Mouse (Mus musculus) lung, postnatal 4 days (tissue): Measurements from ENCODE around the gene Hs2st1.

Source experiments
- DNase-seq, 2 experiments: peaks; one replicate each; pipeline ENCODE4 v3.0.0; 2021

Hs2st1 gene

DNA sequence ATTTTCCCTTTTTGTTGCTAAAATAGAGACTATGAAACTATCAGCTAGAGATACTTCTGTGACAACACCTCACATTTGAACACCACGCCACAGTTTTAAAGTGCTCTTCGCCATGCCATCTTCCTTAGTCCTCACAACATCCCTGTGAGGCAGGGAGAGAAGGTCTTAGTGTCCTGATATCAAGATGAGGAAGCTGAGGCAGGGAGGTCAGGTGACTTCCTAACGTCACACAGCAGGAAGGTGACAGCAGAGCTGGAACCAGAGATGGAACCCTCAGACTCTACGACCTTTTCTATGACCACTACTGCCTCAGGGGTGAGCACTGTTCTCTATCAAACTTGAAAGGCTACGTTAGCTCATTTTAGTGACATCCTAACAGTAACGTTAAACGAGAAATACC is 136.9 kb downstream of the Hs2st1 start:
- DNase-seq, result no peak

- no peak for DNase-seq
Observed at GRCm38 (mm10) chr3:144432143-144432577, 137.8 kb downstream of the Hs2st1 start.

GRCm38 (mm10) chr3:144428514-144429431 is 141.2 kb downstream of the Hs2st1 start:
- peak in 1 of 2 experiments; percentile 48 for DNase-seq

DNA sequence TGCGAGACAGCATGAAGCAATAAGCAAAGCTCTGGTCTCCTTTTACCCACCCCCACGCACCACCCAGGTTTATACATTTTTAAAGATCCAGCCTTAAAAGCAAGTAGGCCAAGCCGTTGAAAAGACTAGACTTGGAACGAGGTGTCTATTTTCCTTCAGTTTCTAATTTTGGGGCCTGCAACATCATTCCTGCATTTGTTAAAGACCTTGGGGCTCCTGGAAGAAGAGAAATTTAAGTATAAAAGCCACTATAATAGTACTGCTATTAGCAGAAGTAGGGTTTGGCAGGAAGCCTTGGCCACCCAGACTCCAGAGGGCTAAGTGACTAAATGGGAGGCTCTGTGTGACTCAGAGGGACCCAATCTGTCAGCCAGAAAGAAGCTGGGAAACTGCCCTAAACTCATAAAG is 144.9 kb downstream of the Hs2st1 start:
- peak; percentile 26 to 32 for DNase-seq

GRCm38 (mm10) chr3:144421404-144422180 is 148.4 kb downstream of the Hs2st1 start:
- DNase-seq, result no peak

DNA sequence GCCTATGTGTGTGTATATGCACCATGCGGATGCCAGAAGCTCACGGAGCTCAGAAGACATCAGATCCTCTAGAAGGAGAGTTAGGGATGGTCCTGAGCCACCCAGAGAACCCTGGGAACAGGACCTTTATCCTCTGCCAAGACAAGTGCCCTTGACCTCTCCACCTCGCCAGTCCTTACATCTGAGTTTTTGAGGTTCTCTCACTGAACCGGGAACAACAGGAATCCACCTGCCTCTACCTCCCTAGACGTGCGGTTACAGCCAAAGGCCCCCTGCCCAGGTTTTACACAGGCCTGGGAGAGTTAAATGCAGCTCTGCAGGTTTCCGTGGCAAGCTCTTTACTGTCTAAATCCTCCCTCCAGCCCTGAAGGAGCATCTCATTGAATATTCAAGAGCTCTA is 156.2 kb downstream of the Hs2st1 start:
- no peak for DNase-seq

- no peak for DNase-seq
Observed at GRCm38 (mm10) chr3:144412538-144413272, 157.3 kb downstream of the Hs2st1 start.

DNA sequence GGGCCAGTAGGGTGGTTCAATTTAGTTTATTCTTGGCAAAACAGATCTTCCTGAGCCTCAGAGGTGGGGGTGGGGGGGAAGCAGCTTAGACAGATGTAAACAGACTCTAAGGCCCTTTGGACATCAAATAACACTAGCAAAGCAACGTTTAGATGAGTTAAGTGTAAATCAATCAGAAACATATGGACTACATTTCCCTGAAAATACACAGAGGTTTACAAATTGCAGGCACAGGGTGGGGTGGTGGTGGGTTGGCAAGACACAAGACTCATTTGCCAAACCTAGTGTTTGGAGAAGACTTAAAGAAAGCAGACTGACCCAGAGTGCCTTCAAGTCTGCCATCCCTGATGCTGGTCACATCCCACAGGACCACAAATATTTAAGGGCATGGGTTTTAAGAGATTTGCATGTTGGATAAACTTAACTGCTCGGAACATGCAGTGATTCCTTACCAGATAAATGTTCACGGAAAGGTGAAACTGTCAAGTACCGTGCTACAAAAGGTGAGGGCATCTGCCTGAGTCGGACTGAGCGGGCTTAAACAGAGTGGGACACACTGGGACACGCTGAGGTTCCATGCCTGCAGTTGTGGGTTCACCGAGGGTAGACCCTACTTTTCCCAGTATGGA is 158.2 kb downstream of the Hs2st1 start:
- DNase-seq, result no peak

DNA sequence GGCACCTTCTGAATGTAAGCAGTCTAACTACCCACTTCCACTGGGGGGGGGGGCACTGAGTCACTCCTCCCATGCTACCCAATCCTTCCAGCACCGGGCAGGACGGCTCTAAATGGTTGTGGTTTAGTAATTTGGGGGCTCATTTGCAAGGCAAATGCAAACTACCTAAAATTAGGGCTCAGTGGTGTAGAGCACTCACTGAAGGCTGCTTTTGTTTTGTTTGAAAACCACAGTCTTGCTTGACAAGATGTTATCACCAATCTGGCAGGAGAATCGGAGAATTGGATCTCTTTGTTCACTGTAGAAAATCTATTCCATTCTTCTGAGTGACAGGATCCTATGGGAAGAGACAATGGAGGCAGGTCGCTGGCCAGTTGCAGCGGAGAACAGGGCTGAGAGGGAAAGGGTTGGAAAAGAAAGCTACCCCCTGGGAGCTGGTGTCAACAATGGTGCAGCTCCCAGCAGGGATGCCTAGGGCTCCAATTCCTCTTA is 158.9 kb downstream of the Hs2st1 start:
- no peak for DNase-seq

GRCm38 (mm10) chr3:144408953-144409352 is 161.0 kb downstream of the Hs2st1 start:
- DNase-seq, result no peak

DNA sequence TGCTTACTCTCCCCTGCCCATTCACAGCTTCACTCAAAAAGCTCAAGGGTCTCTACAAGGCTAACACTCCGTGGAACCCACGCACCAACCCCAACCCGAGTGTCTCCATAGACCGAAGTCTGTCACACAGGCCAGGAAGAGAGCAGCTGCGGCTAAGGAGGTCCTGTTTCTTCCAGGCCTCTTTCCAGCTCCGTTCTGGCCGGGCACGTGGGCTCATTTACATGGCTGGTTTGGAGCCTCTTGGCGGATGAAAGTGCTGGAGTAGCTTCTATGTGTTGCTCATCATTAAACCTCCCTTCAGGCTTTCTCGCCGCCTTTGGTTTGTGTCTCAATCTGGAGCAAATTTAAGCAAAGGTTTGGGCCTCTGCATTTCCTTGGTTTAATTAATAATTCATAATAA is 164.7 kb downstream of the Hs2st1 start:
- DNase-seq, result no peak

DNA sequence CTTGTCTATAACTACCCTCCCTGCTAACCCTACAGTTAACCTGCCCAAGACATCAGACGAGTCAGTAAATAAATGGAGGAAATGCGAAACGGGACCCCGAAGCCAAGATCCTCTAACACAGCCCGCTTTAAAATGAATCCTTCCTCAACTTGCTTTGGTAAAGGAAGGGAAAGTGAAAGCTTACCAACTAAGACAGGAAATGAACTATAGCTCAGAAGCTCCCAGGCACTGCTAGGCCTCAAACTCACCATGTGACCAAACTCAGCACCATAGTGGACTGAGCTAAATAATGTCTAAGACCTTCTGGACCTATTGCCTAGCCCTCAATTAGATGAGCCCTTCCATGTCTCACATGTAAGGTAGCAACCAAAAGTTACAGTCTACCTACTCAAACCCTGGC is 168.7 kb downstream of the Hs2st1 start:
- DNase-seq, result no peak

- no peak for DNase-seq
Observed at GRCm38 (mm10) chr3:144400870-144401269, 169.1 kb downstream of the Hs2st1 start.

GRCm38 (mm10) chr3:144400374-144400773 is 169.6 kb downstream of the Hs2st1 start:
- DNase-seq, result no peak

GRCm38 (mm10) chr3:144399358-144400096 is 170.5 kb downstream of the Hs2st1 start:
- peak; percentile 83 to 89 for DNase-seq

DNA sequence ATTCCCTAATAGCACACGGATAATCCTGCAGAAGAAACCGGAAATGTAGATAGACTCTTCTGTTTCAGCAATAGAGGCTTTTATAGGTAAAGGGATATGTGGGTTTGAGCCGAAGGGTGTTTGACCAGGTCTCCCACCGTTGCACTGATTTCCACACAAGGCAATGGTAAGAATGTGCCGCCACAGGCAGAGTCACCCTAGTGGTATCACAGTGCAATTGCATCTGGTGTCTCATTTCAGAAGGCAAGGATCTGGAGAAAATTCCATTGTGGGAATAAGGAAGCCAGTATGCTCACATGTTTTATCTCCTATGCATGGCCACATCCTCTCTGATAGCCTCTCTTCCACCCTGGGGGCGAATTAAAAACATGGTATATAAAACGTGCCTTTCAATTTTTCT is 171.8 kb downstream of the Hs2st1 start:
- DNase-seq, result no peak

GRCm38 (mm10) chr3:144396478-144396877 is 173.5 kb downstream of the Hs2st1 start:
- no peak for DNase-seq

DNA sequence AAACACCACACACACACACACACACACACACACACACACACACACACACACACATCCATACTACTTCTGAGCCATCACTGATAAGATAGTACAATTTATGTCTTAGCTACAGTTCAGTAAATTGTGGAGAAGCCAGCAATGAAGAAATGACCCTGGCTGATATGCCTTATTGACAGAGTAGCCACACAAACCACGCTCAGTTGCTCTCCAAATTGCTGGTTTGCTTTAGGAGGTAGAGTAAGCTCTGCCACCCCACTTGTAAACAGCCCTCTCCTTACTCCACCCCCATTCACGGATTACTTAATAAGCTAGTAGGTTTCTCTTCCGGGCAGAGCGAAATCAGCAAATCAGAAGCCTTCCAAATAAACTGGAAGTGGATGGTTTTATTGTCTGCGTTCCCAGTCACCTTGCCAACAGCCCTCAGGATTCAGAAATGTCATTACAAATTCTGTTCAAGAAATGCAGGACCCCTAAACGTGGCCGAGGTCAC is 175.5 kb downstream of the Hs2st1 start:
- DNase-seq, result no peak

DNA sequence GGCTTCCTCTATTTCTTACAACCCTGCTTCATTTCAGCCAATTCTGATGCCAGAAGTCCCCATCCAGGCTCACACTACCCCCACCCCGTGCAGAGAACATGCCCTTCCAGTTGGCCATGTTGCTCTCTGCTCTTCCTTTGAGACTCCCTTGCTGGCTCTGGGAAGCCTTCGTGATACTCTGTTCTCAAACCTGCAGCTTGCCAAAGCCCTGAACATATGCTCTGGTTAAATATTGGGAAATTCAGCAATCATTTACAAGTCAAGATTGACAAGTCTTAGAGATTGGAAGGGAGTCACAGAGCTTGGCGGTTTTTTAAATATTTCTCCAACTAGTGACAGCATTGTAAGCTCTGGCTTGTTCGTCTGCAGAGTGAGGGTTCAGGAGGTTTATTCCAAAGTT is 183.5 kb downstream of the Hs2st1 start:
- no peak for DNase-seq

DNA sequence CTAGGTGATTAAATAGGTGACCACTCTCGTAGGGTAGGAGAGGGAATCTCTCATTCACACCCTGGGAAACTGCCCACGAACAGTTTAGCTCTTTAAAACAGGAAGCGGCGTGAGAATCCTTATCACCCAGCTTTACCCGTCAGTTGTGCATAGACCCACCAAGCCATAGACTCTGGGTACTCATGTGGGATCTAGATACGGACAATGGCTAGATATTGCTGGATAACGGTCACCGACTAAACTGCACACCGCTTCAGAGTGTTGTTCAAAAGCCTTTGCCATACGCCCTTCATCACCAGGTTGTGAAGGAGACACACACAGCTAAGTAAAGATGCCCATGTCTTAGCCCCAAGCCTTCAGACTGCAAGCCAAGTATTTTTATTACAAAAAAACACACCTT is 185.3 kb downstream of the Hs2st1 start:
- no peak for DNase-seq

DNA sequence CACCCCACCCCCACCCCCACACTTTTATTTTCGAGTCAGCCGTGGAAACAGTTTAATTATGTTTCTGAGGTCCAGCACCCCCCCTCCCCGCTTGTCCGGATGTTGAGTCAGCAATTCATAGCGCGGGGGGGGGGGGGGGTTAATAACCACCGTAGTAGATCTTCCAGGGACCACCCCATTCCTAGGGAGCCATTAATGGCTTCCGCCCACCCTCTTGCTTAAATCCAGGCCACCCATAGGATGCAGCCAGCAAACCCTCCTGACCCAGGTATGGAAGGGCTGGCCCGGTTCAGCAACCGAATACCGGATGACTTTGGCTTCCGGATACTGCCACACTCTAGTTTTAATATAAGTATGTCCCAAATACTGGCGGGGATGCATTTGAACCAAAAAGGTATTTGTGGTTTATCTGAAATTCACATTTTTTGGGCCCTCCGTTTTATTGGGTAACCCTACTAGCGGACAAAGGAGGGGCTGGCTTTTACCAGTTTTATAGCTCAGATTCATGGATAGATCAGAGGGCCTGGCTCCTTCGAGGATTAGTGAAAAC is 188.5 kb downstream of the Hs2st1 start:
- no peak for DNase-seq
